Mouse (Mus musculus) heart, adult 2 months (tissue): ENCODE data around the gene Paqr4.

Experiments used
- CTCF ChIP-seq: fragments of 200-600 bp; IDR thresholded peaks from 2 replicates; pipeline ENCODE4 v1.8.1; 2022; ENCODE audit warnings: antibody characterized with exemption, mild to moderate bottlenecking, moderate library complexity
- EP300 ChIP-seq: fragments of 200-500 bp; IDR thresholded peaks from 2 replicates; pipeline ENCODE4 v1.6.1; 2011; ENCODE audit warnings: low read depth, low read length, control low read depth; ENCODE audit not compliant: insufficient read depth

DNA sequence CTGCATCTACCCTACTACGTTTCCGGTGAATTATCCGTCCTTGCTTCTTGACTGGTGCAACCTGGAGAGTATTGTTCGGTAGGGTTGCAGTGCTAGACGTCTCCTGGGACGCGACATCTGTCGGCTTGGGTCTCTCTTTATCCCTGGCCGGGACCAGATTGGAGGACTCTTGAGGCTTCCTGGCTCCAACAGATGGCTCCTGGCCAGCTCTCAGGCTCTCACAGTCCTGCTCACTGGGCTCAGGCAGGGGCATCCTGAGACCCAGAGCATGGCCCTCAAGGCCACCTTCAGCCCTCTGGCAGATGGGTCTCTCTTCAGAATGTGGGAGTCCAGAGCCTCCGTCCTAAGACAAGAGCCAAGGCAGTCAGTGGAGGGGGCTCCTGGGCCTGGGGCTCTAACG, 22.3 kb upstream of the Paqr4 start:
- TF ChIP-seq CTCF (no peak), EP300 (no peak)
